Mouse (Mus musculus) heart, embryonic 14.5 days (tissue): ENCODE results near the gene Abcg2. TPM values are rescaled to one million over a fixed set of nuclear protein-coding genes. Genes with fewer than 3 reads are reported as not detected.
"Not testable (repeated sequence)": the region's sequence is repeated elsewhere in the genome, so short reads cannot be mapped to it uniquely, and the experiment has no call there.

Experiments used
- ATAC-seq: fragments of 200-750 bp; cut with Nextera tagmentation; 2 replicates; pipeline ENCODE4 v1.8.0; 2017; ENCODE audit warnings: low read depth, moderate TSS enrichment; ENCODE audit not compliant: insufficient number of reproducible peaks, insufficient read depth, low FRiP score
- H3K27ac ChIP-seq, 2 experiments: fragments of 200-500 bp in 1 of 2; fragments of 300-500 bp in 1 of 2; sonication (generic) in 1 of 2; replicated peaks in 1 of 2; 2 replicates each; pipeline ENCODE4 v1.5.1; 2012 to 2014; ENCODE audit warnings: low read depth in 2 of 2, low read length in 2 of 2, control low read depth in 1 of 2, mild to moderate bottlenecking in 1 of 2, mixed read lengths in 1 of 2; ENCODE audit not compliant: control insufficient read depth in 1 of 2, insufficient read depth in 1 of 2
- H3K27me3 ChIP-seq: fragments of 300-500 bp; sonication (generic); 2 replicates; pipeline ENCODE4 v1.6.1; 2014; ENCODE audit warnings: mild to moderate bottlenecking, low read length, control low read depth; ENCODE audit not compliant: control insufficient read depth, insufficient read depth
- H3K36me3 ChIP-seq: fragments of 300-500 bp; sonication (generic); 2 replicates; pipeline ENCODE4 v1.6.1; 2014; ENCODE audit warnings: mild to moderate bottlenecking, control low read depth, low read length, mixed read lengths; ENCODE audit not compliant: control insufficient read depth, insufficient read depth
- H3K4me1 ChIP-seq, 2 experiments: fragments of 200-500 bp in 1 of 2; fragments of 300-500 bp in 1 of 2; sonication (generic) in 1 of 2; 2 replicates each; pipeline ENCODE4 v1.6.1; 2012 to 2014; ENCODE audit warnings: low read length in 2 of 2, control low read depth in 1 of 2, mixed read lengths in 1 of 2; ENCODE audit not compliant: control insufficient read depth in 2 of 2, insufficient read depth in 2 of 2
- H3K4me2 ChIP-seq: fragments of 300-500 bp; sonication (generic); 2 replicates; pipeline ENCODE4 v1.6.1; 2014; ENCODE audit warnings: mild to moderate bottlenecking, low read length
- H3K4me3 ChIP-seq, 2 experiments: fragments of 200-500 bp in 1 of 2; fragments of 300-500 bp in 1 of 2; sonication (generic) in 1 of 2; 2 replicates each; pipeline ENCODE4 v1.5.1; 2012 to 2014; ENCODE audit warnings: low read length in 2 of 2, mild to moderate bottlenecking in 2 of 2, control low read depth in 1 of 2, low read depth in 1 of 2, moderate library complexity in 1 of 2; ENCODE audit not compliant: control insufficient read depth in 1 of 2, insufficient read depth in 1 of 2
- H3K9ac ChIP-seq: fragments of 300-500 bp; sonication (generic); 2 replicates; pipeline ENCODE4 v1.6.1; 2014; ENCODE audit warnings: mild to moderate bottlenecking, low read length
- H3K9me3 ChIP-seq: fragments of 300-500 bp; sonication (generic); 2 replicates; pipeline ENCODE4 v1.6.1; 2016; ENCODE audit warnings: low read length, control low read depth; ENCODE audit not compliant: control insufficient read depth
- WGBS: fragments of 180-500 bp; shearing (Covaris S2); extraction: QIAGEN DNeasy Blood & Tissue Kit; methylation state at CpG from one replicate; pipeline ENCODE4 v1.1.7; 2014; 5-methylcytosine and 5-hydroxymethylcytosine counted together
- polyA plus RNA-seq: library from polyadenylated mRNA; unstranded; fragments of >200 nt; fragmentation: Nextera tagmentation; extraction: Ambion mirVana; gene quantifications from 2 replicates; pipeline ENCODE4 v1.2.1, GENCODE M21; 2014

Gene Abcg2
- polyA plus RNA-seq, 1 experiment from 2014 or later = 68.0 TPM

GRCm38 (mm10) chr6:58595639-58596293 lies 11.4 kb downstream of the Abcg2 start:
- not testable (repeated sequence) for H3K27me3 ChIP-seq, H3K36me3 ChIP-seq, H3K9me3 ChIP-seq
- peak; percentile 43; the same call in 1 of the 2 replicates for ATAC-seq
- H3K27ac ChIP-seq = peak overlapping the region; percentile 74 to 85
- 3% methylated on average over 9 of the region's 9 CpGs for WGBS
- H3K9ac ChIP-seq = peak overlapping the region; percentile 59
- peak overlapping the region; percentile 59 for H3K4me2 ChIP-seq
- H3K4me3 ChIP-seq = peak overlapping the region; percentile 39 to 46
- peaks cover 0 to 13% of the 10 kb centered on the region in 2 experiments; a peak in 3 of 4 replicates for H3K4me1 ChIP-seq

- Histone ChIP-seq H3K4me3 (peak overlapping the region; percentile 39 to 46), H3K4me2 (peak overlapping the region; percentile 59), H3K27me3 (no peaks in the 10 kb centered on the region), H3K9me3 (no peaks in the 10 kb centered on the region), H3K27ac (peak overlapping the region; percentile 74 to 85), H3K4me1 (peaks cover 0 to 13% of the 10 kb centered on the region in 2 experiments; a peak in 3 of 4 replicates), H3K9ac (peak overlapping the region; percentile 59), H3K36me3 (no peaks in the 10 kb centered on the region)
- WGBS = 11% methylated on average over 16 of the region's 16 CpGs
- ATAC-seq = peak; percentile 77
Observed at GRCm38 (mm10) chr6:58596294-58596653, 12.0 kb downstream of the Abcg2 start.

- not testable (repeated sequence) for H3K36me3 ChIP-seq, H3K4me3 ChIP-seq, H3K9me3 ChIP-seq, H3K9ac ChIP-seq, H3K4me2 ChIP-seq, H3K27me3 ChIP-seq
- Histone ChIP-seq H3K4me1 (peaks cover 0 to 20% of the 10 kb centered on the region in 2 experiments; a peak in 2 of 4 replicates), H3K27ac (peak overlapping the region; percentile 20 to 42; a peak in 1 of 4 replicates)
- WGBS = 4% methylated on average over 1 of the region's 1 CpGs
- ATAC-seq = peak; percentile 45; the same call in 1 of the 2 replicates
Observed at GRCm38 (mm10) chr6:58602119-58602518, 17.8 kb downstream of the Abcg2 start.

DNA sequence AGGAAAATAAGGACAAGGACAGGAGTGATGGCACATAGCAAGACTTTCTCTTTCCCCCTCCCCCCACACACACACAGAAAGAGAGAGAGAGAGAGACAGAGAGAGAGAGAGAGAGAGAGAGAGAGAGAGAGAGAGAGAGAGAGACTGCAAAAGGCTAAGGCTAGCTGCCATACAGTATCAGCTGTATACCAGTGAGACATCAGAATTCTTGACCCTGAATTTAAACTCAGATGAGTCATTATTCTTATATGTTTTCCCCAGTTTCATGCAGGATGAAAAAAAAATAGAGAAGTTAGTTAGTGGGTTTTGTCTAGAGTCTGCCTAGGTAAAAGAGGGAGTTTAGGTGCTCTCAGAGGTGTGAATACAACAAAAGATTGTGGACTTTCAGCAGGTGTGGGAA lies 18.7 kb downstream of the Abcg2 start:
- H3K9me3 ChIP-seq, H3K9ac ChIP-seq, ATAC-seq, H3K36me3 ChIP-seq, H3K27ac ChIP-seq, H3K4me2 ChIP-seq, H3K4me3 ChIP-seq, H3K27me3 ChIP-seq: not testable (repeated sequence)
- H3K4me1 ChIP-seq = peaks cover 0 to 20% of the 10 kb centered on the region in 2 experiments; a peak in 2 of 4 replicates

- peak; percentile 51 for ATAC-seq
Observed at GRCm38 (mm10) chr6:58603485-58604090, 19.3 kb downstream of the Abcg2 start.

DNA sequence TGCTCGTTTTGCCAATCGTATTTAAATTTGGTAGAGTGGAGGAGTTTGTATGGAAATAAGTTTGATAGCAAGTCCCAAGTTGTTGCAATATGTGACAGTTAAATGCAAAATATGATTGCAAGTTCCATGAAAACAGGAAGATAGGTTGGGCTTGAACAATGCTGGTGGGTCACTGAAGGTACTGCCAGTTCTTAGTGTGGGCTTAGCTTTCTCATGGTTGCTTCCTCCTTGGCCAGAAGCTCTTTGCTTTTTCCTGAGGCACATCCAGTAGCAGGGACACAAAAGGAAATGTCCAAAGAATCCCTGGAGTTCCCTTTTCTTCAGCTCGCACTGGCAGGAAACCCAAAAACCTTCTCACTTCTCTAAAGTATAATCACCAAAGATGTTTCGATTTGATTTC lies 22.3 kb downstream of the Abcg2 start:
- Histone ChIP-seq H3K36me3 (no peaks in the 10 kb centered on the region), H3K9ac (no peak overlapping the region), H3K4me2 (no peak overlapping the region), H3K4me3 (no peak overlapping the region), H3K9me3 (peaks cover 6% of the 10 kb centered on the region), H3K27me3 (no peaks in the 10 kb centered on the region), H3K27ac (no peak overlapping the region), H3K4me1 (peaks cover 0 to 10% of the 10 kb centered on the region in 2 experiments; a peak in 2 of 4 replicates)
- 81% methylated on average over 4 of the region's 4 CpGs for WGBS
- no peak for ATAC-seq

More at GRCm38 (mm10) chr6:58603485-58604090, 19.3 kb downstream of the Abcg2 start:
- not testable (repeated sequence) for H3K27me3 ChIP-seq, H3K9me3 ChIP-seq, H3K36me3 ChIP-seq, H3K4me3 ChIP-seq, H3K27ac ChIP-seq, H3K4me2 ChIP-seq, H3K9ac ChIP-seq
- H3K4me1 ChIP-seq = peaks cover 0 to 20% of the 10 kb centered on the region in 2 experiments; a peak in 2 of 4 replicates
- 59% methylated on average over 3 of the region's 3 CpGs for WGBS

- WGBS = 97% methylated on average over 2 of the region's 2 CpGs
- Histone ChIP-seq H3K27ac (no peak overlapping the region), H3K9me3 (peaks cover 6% of the 10 kb centered on the region), H3K27me3 (no peaks in the 10 kb centered on the region), H3K4me3 (no peak overlapping the region), H3K36me3 (no peaks in the 10 kb centered on the region), H3K4me2 (no peak overlapping the region), H3K9ac (no peak overlapping the region), H3K4me1 (peaks cover 0 to under 1% of the 10 kb centered on the region in 2 experiments; a peak in 1 of 4 replicates)
- no peak for ATAC-seq
Observed at GRCm38 (mm10) chr6:58608422-58608821, 24.1 kb downstream of the Abcg2 start.
